Mouse (Mus musculus): ENCODE data around the gene Nmbr.

Gene Nmbr

DNA sequence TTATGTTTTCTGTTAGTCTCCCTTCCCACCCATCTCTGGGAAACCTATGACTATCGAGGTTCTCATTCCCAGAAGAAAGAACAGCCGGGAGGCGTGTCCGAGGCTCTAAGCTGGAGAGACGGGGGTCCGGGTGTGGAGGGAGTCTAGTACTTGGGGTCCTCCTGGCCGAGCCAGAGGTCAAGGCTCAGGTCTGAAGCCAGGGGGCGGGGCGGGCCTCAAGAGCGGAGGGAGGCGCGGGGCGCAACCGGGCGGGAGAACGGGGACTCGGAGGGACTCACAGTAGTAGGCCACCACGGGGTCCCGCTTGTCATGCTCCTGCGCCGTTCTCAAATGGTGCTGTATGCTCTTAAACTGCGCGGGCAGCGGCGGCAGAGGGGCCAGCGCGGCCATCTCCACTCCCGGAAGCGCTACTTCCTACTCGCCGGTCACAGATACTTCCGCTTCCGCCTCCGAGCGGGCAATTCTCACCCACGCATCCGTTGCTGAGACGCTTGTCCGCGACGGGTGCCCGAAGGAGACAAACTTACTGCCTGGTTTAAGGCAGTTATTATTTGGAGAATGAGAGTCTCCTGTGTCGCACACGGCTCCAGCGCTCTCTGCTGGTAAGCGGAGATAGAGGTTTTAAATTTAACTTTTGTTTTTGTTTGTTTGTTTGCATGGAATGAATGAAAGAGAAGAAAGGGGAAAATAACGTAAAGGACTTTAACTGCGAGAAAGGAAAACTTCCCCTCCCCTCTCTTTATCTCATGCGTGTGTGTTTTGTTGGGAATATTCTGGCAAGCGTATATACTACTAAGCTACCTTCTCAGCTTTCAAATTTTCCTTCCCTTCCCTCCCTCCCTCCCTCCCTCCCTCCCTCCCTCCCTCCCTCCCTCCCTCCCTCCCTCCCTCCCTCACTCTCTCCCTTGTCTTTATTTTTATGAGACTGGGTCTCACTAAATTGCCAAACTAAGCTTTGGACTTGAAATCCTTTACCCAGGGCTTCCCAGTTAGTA is at the start of gene Nmbr, which contains the start of gene Vta1:
Gene Nmbr, plus strand, starts transcription at position 520 of the 995 bp plus-strand sequence.
Gene Vta1, minus strand, starts transcription at position 489 of the 995 bp plus-strand sequence.
- peak; percentile 98 for DNase-seq

DNA sequence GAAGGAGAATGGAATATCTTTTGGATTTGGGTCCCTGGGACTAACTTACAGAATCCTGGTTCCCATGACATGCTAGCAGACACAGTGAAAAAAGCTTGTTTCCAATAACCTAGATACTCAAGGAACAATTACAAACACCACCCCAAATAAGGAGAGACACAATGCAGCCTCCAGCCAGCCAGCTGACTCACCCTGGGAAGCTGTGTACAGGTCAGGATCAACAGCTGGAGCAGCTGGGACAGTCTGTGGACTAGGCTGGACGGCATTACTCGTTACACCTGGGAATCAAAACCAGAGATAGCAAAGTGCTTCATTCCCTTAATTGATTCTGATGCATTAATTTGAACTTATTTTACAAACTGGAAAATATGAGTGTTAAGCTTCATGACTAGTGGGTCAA is 44.5 kb upstream of the Nmbr start:
- DNase-seq, result no peak

DNA sequence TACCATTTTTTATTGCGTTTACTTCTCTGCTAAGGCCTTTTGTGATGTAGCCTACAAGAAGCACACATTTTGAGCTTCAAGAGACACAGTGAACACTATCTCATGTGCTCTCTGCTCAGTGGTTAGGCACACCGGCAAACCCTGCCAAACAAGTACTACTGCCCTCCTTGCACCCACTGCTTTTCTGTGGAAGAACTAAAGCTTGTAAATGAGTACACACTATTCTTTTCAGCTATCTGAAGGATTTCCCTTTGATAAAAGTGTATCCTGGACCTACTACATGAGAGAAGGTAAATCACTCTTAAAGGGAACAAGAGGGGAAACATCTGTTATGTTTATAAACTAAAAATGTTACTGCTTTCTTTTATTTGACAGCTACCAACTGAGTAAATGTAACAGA is 39.2 kb upstream of the Nmbr start:
- no peak for DNase-seq

DNA sequence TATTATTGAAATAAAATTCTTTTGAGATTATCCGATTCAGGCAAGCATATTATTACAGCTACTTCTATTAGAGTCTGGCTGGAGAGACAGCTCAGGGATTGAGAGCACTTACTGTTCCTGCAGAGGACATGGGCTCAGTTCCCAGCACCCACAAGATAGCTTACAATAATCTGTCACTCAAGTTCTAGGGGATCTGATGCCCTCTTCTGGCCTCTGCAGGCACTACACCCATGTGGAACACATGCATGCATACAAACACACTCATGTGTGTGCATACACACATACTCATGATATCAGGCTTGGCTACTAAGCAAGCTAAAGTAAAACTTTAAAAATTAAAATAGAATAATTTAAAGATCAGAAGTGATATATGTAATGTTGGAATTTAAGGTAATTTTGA is 19.7 kb upstream of the Nmbr start:
- DNase-seq, result no peak

DNA sequence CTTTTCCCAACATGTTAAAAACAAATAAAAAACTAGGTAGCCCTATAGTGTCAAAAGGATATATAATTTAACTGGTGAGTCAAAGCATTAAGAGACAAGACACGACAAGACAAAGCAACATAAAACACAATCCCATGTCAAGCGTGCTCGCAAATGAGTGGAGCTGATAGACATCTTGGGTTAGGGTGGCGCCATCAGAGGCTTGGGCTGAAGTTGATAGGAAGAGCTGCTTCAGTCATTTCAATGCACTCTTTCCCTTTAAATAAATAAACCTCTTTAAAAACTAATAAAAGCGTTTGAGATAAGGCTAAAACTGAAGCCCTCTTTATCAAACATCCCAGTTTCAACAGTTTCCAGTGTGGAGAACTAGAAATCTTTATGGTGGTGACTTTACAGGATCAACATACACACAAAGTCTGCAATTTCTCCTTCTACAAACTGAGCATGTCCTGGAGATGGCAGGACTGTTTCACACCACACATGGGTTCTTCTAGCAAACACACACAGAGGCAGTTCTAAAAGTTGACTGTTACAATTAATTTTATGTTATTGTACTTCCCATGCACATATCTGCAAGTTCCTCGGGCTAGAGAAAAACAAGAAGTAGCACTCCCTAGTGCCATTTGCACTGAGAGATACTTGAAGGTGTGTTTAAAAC is 16.5 kb upstream of the Nmbr start:
- DNase-seq, result no peak

DNA sequence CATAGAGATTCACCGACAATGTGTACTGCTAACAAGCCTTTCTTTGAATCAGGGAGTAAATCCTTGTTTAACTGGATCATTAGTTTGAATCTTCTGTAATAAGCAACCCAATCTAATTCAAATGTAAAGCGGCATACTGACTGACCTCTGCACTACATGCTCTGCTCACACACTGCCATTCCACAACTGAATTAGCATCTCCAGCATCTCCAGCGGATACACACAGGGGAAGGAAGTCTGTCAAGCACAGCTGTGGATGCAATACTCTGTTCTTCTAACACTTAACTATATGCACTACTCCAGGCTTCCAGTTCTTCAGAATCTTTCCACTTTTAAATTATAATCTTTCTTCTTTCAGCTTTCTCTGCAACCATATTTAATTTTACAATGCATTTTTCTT is 15.0 kb upstream of the Nmbr start:
- DNase-seq, result no peak

DNA sequence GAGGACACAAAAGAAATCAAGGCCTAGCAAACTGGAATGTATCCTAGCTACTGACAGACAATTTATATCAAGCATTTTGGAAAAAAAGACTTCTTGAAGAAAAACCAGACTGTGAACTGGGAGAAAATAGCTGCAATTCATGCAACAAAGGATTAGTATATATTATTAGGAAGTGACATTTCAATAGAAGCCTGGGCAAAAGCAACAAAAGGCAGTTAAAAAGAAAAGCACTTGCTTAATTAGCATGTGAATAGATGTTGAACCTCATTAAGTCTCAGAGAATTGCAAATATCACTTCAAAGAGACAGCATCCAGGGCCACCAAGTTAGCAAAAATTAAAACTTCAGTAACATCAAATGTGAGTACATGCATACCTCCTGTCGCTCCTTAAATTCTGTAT is 2.2 kb upstream of the Nmbr start:
- no peak for DNase-seq

DNA sequence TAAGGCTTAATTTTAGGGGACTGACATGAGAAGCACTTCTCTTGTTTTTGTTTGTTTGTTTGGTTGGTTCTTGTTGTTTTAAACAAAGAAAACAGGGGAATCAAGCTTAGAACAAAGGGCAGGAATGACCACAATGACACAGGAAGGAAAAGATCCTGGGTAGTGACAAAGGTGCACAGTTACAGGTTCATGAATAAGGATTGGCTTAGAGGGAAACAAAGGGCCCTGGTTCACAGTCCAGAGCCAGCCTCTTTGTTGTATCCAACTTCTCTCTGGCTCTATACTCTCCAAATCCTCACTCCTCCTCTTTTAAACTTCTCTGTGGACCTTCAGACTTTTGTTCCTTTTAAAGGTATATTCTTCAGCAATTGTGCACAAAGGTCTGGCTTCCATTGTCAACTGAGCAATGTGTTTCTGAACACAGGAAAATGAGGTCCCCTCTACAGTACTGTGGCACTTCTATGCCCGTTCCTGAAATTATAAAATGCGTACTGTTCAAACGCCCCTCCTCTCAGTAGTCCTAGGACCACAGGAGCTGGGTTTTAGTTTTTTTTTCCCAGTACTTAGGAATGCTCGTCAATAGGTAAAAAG is 1.5 kb upstream of the Nmbr start:
- no peak for DNase-seq

DNA sequence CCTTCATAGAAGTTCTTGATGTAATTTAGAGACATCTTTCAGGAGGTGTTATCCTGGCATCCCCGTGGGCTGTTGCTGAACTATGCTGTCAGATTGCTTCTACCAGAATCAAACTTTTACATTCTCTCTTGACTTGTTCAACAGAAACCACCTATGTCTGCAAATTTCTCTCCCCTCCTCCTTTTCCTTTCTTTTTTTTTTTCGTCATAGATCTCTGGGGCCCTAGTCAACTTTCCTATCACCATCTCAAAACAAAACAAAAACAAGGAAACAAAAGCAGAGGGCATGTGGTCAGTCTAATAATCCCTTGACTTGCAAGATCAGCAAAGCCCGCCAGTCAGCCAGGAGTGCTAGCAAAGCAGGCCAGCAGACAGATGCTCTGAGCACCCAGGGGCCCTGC is 12.7 kb downstream of the Nmbr start, which contains the start of gene Gje1:
Gene Gje1, minus strand, starts transcription at position 101 of the 400 bp plus-strand sequence.
- no peak for DNase-seq

DNA sequence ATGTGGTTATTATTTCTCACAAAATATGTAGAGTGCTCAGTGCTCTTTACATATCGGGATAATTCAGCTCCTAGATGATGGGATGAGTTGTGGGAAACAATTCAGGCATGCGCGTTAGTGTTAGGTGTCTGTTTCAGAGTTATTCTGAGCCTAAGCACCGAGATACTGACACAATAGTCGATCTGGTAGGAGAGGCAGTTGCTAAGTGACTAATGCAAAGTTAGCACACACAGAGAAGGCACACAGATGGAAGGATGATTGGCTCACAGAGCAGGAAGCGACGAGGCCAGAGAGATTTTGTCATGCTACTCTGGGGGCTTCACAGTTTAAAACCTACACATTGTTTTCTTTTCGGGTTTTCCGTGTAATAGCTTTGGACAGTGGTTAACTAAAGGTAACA is 20.3 kb downstream of the Nmbr start:
- no peak for DNase-seq

DNA sequence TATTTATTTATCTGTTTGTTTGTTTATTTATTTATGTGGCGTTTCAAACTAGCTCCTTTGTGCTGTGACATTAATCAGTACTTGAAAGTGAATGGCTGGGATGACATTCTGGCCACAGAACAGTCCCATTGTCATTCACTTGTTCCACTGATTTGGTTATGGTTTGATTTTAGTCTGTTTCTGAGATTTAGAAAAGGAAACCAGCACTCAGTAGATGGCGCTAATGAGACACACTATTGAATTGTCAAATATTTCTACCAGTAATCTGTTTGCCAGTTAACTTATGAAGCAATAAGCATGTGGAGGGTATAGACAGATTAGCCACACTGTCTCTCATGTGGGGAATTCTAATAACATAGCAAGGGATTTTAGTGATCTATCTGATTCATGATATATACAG is 28.9 kb downstream of the Nmbr start:
- DNase-seq, result no peak

DNA sequence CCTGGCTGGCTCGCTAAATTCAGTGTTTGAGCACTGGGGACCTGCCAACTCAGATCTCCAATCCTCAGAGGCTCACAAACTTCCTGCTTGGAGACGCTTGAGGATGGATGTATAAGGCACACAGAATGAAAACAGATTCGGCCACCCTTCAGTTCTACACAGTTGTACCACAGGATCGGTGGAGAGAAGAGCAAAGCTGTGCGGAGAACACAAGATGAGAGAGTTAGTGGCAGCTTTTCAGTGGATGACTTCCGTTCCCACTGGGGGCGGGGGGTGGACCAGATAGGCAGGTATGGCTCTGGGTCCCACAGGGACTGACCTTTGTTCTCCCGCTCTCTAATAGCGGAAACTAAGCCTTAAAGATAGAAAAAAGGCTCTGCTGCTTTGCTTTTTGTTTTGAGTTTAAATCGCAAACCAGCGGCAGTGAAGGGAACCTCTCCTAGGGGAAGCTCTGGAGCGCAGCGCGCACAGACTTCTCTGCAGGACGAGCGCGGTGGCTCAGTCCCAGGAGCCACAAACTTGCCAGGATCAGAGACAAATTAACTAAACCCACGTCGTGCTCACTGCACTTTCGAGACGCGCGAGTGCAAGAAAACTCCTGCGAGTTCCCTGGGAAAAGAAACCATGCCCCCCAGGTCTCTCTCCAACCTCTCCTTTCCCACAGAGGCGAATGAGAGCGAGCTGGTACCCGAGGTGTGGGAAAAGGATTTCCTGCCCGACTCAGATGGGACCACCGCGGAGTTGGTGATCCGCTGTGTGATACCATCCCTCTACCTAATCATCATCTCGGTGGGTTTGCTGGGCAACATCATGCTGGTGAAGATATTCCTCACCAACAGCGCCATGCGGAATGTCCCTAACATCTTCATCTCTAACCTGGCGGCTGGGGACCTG is 54.5 kb downstream of the Nmbr start:
- no peak for DNase-seq

DNA sequence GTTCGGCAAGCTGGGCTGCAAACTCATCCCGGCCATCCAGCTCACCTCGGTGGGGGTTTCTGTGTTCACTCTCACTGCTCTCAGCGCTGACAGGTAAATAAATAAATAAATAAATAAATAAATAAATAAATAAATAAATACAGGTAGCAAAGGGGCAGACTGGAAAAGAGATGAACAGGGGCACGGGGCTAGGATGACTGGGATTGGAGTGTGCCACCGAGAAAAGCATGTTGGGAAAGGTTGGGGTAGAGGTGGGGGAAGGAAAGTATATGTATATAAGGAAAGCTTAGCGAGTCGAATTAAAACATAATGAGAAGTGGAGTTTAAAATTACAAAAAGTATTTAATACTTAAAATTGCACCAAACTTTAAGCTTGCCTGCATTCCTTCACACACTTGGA is 55.2 kb downstream of the Nmbr start:
- DNase-seq, result no peak

DNA sequence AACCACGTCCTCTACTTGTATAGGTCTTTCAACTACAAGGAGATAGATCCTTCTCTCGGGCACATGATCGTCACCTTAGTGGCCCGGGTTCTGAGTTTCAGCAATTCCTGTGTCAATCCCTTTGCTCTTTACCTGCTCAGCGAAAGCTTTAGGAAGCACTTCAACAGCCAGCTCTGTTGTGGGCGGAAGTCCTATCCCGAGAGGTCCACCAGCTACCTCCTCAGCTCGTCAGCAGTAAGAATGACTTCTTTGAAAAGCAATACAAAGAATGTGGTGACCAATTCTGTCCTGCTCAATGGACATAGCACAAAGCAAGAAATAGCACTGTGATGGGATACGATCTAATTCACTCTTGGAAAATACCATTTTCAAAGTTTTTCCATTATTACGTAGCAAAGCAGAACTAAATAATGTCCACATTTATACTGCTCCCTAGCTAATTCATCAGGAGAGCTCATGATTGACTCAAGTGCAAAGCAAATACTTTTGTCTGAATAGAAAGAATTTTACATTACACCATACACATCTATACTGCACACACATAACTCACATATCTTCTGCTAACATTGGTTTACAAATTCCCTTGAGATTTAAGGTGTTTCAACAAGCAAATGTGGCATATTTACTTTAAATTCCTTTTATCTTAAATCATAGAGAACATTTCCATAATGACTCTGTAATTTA is 65.0 kb downstream of the Nmbr start:
- DNase-seq, result no peak

DNA sequence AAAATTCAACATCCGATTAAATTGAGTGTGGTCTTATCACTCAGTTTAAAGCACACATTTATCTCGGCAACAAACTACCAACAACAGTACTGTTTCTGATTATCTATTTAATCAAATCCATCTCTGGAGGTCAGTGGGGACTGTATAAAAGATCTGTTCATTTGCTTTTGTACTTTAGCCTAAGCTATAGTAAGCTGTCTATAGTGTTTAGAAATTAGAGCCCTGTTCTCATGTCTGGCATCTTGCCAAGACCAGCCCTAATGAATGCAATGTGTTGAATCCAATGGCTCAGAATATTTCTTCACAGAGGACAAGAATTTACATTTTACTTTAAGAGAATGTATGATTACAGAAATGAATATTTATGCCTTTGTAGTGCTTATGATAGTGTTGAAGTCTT is 69.1 kb downstream of the Nmbr start:
- no peak for DNase-seq

DNA sequence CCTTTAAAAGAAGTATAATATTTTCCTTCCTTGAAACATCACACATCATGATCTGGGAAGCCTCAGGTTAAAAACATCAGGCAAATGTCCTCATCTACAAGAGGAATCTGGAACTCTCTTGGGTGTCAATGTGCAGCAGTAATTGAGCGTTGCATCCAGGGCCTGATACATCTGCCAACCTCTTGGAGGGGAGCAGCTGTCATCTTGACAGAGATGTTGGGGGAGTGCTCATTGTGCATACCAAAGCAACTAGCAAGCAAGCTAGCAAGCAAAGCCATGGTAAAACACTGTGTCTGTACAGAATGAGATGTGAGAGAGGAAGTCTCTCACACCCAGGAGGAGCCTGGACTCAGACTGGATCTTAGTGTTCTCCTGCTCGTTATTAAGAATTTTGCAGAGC is 84.6 kb downstream of the Nmbr start:
- no peak for DNase-seq

DNA sequence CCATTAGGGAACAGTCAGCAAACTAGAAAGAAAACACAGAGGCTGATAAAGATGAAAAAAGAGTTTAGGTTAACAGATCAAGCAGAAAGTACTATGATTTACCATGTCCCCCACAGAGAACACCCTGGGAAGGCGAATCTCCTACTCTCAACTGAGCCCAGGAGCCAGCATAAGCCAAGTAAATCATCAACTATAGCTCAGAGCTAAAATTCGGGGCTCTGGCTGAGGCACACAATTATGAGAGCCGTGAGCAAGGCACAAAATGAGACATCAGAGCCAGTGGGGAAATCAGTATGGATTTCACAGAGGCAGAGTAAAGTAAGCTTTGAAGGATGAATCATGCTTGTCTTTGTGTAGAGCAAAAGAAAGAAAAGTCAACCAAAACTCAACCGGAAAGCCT is 111.6 kb downstream of the Nmbr start:
- no peak for DNase-seq

Measured in cerebellum, adult 9-11 months (tissue).